Mouse (Mus musculus) hindbrain, embryonic 13.5 days (tissue): ENCODE data around the gene Eno1. TPM values are rescaled to one million over a fixed set of nuclear protein-coding genes. Genes with fewer than 3 reads are reported as not detected.

ENCODE experiments used
- ATAC-seq: fragments of 200-750 bp; cut with Nextera tagmentation; 2 replicates; pipeline ENCODE4 v1.8.0; 2017; ENCODE audit warnings: moderate TSS enrichment; ENCODE audit not compliant: low FRiP score
- H3K27ac ChIP-seq: fragments of 300-500 bp; sonication (generic); 2 replicates; pipeline ENCODE4 v1.5.1; 2015; ENCODE audit warnings: inconsistent platforms, mild to moderate bottlenecking, moderate library complexity
- H3K27me3 ChIP-seq: fragments of 300-500 bp; sonication (generic); 2 replicates; pipeline ENCODE4 v1.6.1; 2015; ENCODE audit warnings: mild to moderate bottlenecking, inconsistent platforms
- H3K36me3 ChIP-seq: fragments of 300-500 bp; sonication (generic); 2 replicates; pipeline ENCODE4 v1.6.1; 2015; ENCODE audit warnings: mild to moderate bottlenecking, inconsistent platforms
- H3K4me1 ChIP-seq: fragments of 300-500 bp; sonication (generic); replicated peaks from 2 replicates; pipeline ENCODE4 v1.6.1; 2015; ENCODE audit warnings: inconsistent platforms
- H3K4me2 ChIP-seq: fragments of 300-500 bp; sonication (generic); 2 replicates; pipeline ENCODE4 v1.6.1; 2015; ENCODE audit warnings: inconsistent platforms, mild to moderate bottlenecking, moderate library complexity
- H3K4me3 ChIP-seq: fragments of 300-500 bp; sonication (generic); 2 replicates; pipeline ENCODE4 v1.5.1; 2015; ENCODE audit warnings: mild to moderate bottlenecking, inconsistent platforms
- H3K9ac ChIP-seq: fragments of 300-500 bp; sonication (generic); 2 replicates; pipeline ENCODE4 v1.6.1; 2015; ENCODE audit warnings: mild to moderate bottlenecking, inconsistent platforms
- H3K9me3 ChIP-seq: fragments of 300-500 bp; sonication (generic); 2 replicates; pipeline ENCODE4 v1.6.1; 2016; ENCODE audit warnings: inconsistent platforms
- WGBS: fragments of 180-500 bp; shearing (Covaris S2); methylation state at CpG from one replicate; pipeline ENCODE4 v1.1.7; 2015; 5-methylcytosine and 5-hydroxymethylcytosine counted together
- polyA plus RNA-seq: library from polyadenylated mRNA; unstranded; fragments of >200 nt; fragmentation: Nextera tagmentation; extraction: Ambion mirVana; gene quantifications from 2 replicates; pipeline ENCODE4 v1.2.1, GENCODE M21; 2015

Eno1 gene
- polyA plus RNA-seq = 1,025 and 1,119 TPM in 2 replicates

DNA sequence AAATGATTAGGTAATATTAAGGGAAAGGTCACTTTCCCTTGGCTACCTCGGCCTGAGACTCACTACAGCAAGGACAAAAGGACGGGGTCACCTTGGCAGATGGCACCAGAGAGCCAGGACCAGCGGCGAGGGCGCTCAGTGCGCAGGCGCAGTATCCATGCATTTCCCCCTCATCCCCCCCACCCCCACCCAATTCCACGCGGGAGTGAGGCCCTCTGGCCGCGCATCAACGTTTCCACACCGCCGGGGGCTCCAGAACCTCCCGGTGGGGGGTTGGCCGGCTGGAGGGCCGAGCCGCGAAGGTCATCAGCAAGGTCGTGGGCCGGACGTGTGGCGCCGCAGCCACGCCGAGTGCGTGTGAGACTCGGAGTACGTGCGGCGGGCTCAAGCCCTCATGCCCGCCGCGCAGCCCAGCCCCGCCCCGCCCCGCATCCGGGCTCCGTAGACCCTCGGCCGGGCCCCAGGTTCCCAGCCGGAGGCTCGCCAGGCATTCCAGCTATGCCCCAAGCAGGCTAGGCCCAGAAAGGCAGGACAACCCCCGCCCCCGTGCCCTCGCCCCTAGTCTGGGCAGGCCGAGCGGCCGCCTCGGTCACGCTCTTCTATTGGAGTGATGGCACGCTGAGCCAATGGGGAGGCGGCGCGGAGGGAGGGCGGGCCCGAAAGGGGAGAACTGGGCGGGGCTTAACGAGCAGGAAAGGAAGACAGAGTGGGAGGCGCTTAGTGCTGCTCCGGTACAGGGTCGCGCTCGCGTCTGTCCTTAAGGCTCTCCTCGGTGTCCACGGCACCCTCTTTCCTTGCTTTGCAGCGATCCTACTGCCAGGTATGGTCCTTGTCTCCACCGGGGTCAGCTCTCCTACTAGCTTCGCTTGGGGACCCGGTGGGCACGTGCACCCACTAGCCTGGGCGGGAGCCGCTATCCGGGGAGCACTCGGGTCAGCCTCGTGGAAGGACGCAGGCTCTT, at the start of gene Eno1:
Eno1 (plus strand) TSS at position 201 of the 961 bp plus-strand sequence.
- H3K36me3 ChIP-seq = peaks cover 14% of the 10 kb centered on the region
- H3K27me3 ChIP-seq = peaks cover 3% of the 10 kb centered on the region; the same call in 1 of the 2 replicates
- H3K4me3 ChIP-seq = peak within 1 kb of the TSS; percentile 78
- ATAC-seq = peak; percentile 97
- H3K4me1 ChIP-seq = peaks cover 61% of the 10 kb centered on the region
- H3K27ac ChIP-seq = peak within 1 kb of the TSS; percentile 99
- under 1% methylated on average over 69 of the region's 78 CpGs for WGBS
- H3K9ac ChIP-seq = peak within 1 kb of the TSS; percentile 88
- H3K4me2 ChIP-seq = peak within 1 kb of the TSS; percentile 83
- no peaks in the 10 kb centered on the region for H3K9me3 ChIP-seq

DNA sequence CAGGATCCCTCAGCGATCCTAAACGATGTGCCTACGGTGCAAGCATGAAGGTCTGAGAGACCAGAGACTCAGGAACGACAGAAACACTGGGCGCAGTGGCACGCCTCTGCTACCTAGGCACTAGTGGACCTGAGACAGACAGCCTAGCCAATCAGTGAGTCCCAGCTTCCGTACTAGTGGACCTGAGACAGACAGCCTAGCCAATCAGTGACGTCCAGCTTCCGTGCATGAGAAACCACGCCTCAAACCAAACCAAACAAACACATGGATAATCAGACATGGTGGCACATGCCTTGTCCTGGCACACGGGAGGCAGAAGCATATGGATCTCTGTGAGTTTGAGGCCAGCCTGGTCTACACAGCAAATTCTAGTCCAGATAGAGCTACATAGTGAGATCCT, 48.3 kb upstream of the Eno1 start:
- Histone ChIP-seq H3K9me3 (no peaks in the 10 kb centered on the region), H3K27ac (no peak overlapping the region), H3K9ac (no peak overlapping the region), H3K27me3 (no peaks in the 10 kb centered on the region), H3K4me3 (no peak overlapping the region), H3K4me1 (no peaks in the 10 kb centered on the region), H3K4me2 (no peak overlapping the region), H3K36me3 (no peaks in the 10 kb centered on the region)
- no peak for ATAC-seq
- WGBS = 50% methylated on average over 11 of the region's 11 CpGs

DNA sequence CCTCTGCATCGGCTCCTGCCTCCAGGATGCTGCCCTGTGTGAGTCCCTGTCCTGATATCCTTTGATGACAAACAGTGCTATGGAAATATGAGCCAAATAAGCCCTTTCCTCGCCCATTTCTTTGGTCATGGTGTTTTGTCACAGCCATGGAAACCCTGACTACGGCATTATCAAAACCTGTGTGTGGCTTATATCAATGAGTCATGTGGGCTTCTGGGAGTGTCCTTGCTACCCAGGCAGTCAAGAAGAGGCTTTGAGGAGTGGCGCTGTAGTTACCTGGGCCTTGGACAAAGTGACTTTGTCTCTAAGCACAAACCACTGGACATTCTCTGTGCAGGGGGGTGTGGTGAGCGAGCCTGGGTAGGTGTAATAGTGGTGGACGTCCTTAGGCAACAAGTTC, 44.3 kb upstream of the Eno1 start:
- no peak overlapping the region for H3K27ac ChIP-seq
- WGBS = 83% methylated on average over 6 of the region's 6 CpGs
- H3K9me3 ChIP-seq = no peaks in the 10 kb centered on the region; the same call in 1 of the 2 replicates
- ATAC-seq = no peak
- H3K4me2 ChIP-seq = no peak overlapping the region
- H3K27me3 ChIP-seq = no peaks in the 10 kb centered on the region
- no peak overlapping the region for H3K4me3 ChIP-seq
- H3K36me3 ChIP-seq = no peaks in the 10 kb centered on the region
- no peaks in the 10 kb centered on the region for H3K4me1 ChIP-seq
- H3K9ac ChIP-seq = no peak overlapping the region

DNA sequence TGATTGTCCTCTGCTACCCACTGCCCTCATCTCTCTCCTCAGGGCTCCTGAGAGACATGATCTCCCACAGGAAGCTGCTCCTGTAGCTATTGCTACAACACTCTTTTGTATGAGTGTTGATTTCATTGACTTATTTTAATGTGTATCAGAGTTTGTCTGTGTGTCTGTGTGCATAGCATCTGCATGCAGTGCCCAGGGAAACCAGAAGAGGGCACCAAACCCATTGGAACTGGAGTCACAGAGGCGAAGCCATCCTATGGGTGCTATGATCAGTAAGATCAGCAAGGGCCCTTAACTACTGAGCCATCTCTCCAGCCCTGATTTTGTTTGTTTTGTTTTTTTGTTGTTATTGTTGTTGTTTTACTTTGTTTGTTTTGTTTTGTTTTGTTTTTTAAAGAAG, 42.6 kb upstream of the Eno1 start:
- no peak for ATAC-seq
- H3K9me3 ChIP-seq = no peaks in the 10 kb centered on the region; the same call in 1 of the 2 replicates
- H3K4me1 ChIP-seq = no peaks in the 10 kb centered on the region
- no peaks in the 10 kb centered on the region for H3K27me3 ChIP-seq
- H3K4me2 ChIP-seq = no peak overlapping the region
- H3K27ac ChIP-seq = no peak overlapping the region
- H3K9ac ChIP-seq = no peak overlapping the region
- H3K36me3 ChIP-seq = no peaks in the 10 kb centered on the region
- no peak overlapping the region for H3K4me3 ChIP-seq
- 56% methylated on average over 1 of the region's 1 CpGs for WGBS

DNA sequence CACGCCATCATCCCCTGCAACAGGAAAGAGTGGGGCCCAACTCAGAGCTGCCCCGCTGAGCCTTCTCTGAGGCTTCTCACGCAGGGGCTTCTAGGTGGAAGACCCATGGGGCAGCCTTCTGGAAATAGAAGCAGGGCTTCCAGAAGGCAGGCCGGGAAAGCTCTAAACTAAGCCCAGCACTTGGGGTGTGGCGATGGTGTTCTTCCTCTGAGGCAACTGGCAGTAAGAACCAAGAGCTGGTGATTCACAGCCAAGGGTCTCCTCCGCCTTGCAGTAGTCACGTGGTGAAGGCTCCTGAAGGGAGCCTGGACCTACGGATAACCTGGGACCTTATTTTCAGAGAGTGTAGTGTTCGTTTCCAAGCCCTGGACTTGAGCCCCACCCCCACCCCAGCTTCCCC, 38.3 kb upstream of the Eno1 start:
- no peak overlapping the region for H3K9ac ChIP-seq
- H3K27me3 ChIP-seq = no peaks in the 10 kb centered on the region
- no peaks in the 10 kb centered on the region; the same call in 1 of the 2 replicates for H3K9me3 ChIP-seq
- no peak overlapping the region for H3K27ac ChIP-seq
- WGBS = 80% methylated on average over 9 of the region's 9 CpGs
- no peak overlapping the region for H3K4me2 ChIP-seq
- no peaks in the 10 kb centered on the region for H3K4me1 ChIP-seq
- H3K4me3 ChIP-seq = no peak overlapping the region
- no peaks in the 10 kb centered on the region for H3K36me3 ChIP-seq
- no peak for ATAC-seq

DNA sequence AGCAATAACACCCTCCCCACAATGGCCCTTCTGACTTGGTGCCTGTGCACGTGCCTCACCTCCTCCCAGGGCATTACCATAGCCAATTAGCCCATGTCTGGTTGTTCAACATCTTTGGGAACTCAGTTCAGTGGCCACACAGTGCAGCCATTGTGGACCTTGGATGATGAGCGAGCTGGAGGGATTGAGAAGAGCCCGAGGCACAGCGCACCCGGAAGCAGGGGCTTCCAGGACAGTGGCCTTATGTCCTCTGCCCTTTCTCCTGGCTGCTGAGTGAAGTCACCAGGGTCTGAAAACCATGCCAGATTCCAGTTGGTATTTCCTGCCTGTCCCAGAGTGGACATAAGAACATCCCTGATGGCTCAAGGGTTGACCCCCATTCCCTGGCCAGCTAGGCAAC, 35.3 kb upstream of the Eno1 start, which contains the start of gene Car6:
Car6 (minus strand) TSS at position 101 of the 400 bp plus-strand sequence.
- no peak for ATAC-seq
- 73% methylated on average over 5 of the region's 5 CpGs for WGBS
- Histone ChIP-seq H3K4me3 (no peak within 1 kb of the TSS), H3K9me3 (no peaks in the 10 kb centered on the region), H3K27me3 (no peaks in the 10 kb centered on the region), H3K36me3 (no peaks in the 10 kb centered on the region), H3K9ac (no peak within 1 kb of the TSS), H3K4me2 (no peak within 1 kb of the TSS), H3K4me1 (no peaks in the 10 kb centered on the region), H3K27ac (no peak within 1 kb of the TSS)

DNA sequence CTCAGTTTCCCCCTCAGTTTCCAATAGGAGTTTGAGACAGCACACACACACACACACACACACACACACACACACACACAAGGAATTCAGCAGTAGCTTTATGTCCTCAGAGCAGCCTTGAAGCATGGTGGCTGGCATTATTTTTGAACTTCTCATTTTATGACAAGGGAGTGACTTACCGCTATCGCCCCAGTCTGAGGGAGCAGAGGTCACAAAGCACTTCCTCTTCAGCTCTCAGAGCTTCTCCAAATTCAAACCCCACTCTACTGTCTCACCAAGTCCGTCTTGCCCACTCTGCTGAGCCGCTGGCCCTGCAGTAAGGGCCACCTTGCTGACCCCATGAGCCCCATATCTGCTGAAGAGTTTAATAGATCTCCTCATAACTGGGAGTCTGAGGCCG, 33.8 kb upstream of the Eno1 start:
- Histone ChIP-seq H3K9me3 (no peaks in the 10 kb centered on the region), H3K4me3 (no peak overlapping the region), H3K27me3 (no peaks in the 10 kb centered on the region), H3K36me3 (no peaks in the 10 kb centered on the region), H3K27ac (no peak overlapping the region), H3K4me1 (no peaks in the 10 kb centered on the region), H3K9ac (no peak overlapping the region), H3K4me2 (no peak overlapping the region)
- ATAC-seq = no peak
- 83% methylated on average over 5 of the region's 5 CpGs for WGBS

DNA sequence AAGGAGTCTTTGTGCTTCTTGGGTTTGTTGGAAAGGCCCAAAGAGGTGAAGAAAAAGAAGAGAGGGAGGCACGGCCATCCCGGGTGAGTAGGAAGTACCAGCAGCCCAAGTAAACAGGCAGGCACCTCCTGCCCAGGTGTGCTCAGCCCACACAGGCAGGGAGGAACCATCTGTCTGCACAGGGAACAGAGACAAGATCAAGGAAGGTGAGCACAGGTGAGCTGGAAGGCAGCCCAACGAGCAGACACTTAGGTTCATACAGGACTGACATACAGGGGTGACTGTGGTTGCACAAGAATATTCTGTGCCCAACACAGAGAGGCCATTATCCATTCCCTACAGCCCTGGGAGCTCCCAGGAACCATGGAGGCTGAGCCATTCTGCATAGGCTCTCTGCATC, 31.6 kb upstream of the Eno1 start:
- Histone ChIP-seq H3K27ac (no peak overlapping the region), H3K4me3 (no peak overlapping the region), H3K9ac (no peak overlapping the region), H3K9me3 (no peaks in the 10 kb centered on the region), H3K36me3 (no peaks in the 10 kb centered on the region), H3K4me2 (no peak overlapping the region), H3K4me1 (no peaks in the 10 kb centered on the region), H3K27me3 (no peaks in the 10 kb centered on the region)
- 85% methylated on average over 3 of the region's 3 CpGs for WGBS
- no peak for ATAC-seq

DNA sequence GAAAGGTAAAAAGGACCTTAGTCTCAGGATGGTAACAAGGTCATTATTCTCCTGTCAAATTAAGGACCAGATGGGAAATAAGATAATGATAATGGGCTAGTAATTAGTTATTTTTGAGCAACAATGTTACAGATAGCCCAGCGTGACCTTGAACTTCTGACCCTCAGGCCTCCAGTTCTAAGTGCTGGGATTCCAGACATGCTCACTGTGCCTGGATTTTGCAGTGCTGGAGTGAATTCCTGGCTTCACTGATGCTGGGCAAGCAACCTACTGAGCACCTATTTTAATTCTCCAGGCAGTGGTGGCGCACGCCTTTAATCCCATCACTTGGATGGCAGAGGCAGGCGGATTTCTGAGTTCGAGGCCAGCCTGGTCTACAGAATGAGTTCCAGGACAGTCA, 26.8 kb upstream of the Eno1 start:
- Histone ChIP-seq H3K4me2 (no peak overlapping the region), H3K4me1 (peaks cover 11% of the 10 kb centered on the region), H3K4me3 (no peak overlapping the region), H3K36me3 (no peaks in the 10 kb centered on the region), H3K9ac (no peak overlapping the region), H3K9me3 (no peaks in the 10 kb centered on the region), H3K27me3 (no peaks in the 10 kb centered on the region), H3K27ac (no peak overlapping the region)
- 93% methylated on average over 5 of the region's 5 CpGs for WGBS
- ATAC-seq = no peak

DNA sequence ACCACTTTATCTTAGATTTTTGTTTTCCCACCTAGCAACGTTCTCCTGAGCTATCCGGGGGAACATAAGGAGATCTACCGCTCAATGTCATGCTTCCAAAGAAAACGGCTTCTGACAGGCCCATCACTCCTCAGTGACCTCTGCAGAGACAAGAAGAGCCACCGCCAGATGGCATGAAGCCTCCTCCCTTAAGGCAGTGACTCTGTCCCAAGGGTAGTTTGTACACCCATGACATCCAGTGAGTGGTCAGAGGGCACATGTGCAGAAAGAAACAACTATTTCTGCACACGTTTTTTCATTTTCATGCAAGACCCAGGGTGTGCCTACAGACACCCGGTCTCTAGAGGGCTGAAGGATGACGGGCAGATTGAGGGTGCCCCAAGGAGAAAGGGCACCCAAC, 26.2 kb upstream of the Eno1 start:
- ATAC-seq = no peak
- 74% methylated on average over 8 of the region's 8 CpGs for WGBS

DNA sequence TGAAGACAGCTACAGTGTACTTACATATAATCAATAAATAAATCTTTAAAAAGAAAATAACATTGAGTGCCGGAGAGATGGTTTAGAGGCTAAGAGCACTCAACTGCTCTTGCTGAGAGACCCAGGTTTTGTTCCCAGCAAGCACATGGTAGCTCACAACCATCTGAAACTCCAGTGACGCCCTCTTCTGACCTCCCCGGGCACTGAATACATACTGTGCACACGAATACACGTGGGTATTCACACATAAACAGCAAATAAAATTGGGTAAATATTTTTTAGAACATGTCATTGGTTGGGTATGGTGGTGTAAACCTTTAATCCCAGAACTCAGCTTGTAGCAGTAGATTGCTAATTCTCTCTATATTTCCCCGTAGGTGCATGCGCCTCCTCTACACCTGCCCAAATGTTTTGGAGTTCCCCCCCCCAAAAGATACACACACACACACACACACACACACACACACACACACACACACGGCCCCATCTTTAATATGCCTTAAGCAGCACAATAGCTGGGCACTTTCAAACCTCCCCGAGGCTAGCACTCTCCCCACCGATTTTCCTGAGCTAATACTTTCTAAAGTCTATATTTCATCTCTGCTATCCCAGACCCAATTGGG, 24.5 kb upstream of the Eno1 start:
- no peaks in the 10 kb centered on the region for H3K36me3 ChIP-seq
- no peak for ATAC-seq
- H3K9ac ChIP-seq = no peak overlapping the region
- no peaks in the 10 kb centered on the region for H3K9me3 ChIP-seq
- no peaks in the 10 kb centered on the region for H3K27me3 ChIP-seq
- H3K27ac ChIP-seq = no peak overlapping the region
- peak overlapping the region; percentile 26; the same call in 1 of the 2 replicates for H3K4me3 ChIP-seq
- peak overlapping the region; percentile 52 for H3K4me2 ChIP-seq
- peaks cover 11% of the 10 kb centered on the region for H3K4me1 ChIP-seq
- 52% methylated on average over 10 of the region's 10 CpGs for WGBS

More for the DNA sequence above, 26.2 kb upstream of the Eno1 start:
- Histone ChIP-seq H3K9me3 (no peaks in the 10 kb centered on the region), H3K27ac (no peak overlapping the region), H3K27me3 (no peaks in the 10 kb centered on the region), H3K4me1 (peaks cover 11% of the 10 kb centered on the region), H3K4me3 (no peak overlapping the region), H3K36me3 (no peaks in the 10 kb centered on the region), H3K4me2 (no peak overlapping the region), H3K9ac (no peak overlapping the region)

DNA sequence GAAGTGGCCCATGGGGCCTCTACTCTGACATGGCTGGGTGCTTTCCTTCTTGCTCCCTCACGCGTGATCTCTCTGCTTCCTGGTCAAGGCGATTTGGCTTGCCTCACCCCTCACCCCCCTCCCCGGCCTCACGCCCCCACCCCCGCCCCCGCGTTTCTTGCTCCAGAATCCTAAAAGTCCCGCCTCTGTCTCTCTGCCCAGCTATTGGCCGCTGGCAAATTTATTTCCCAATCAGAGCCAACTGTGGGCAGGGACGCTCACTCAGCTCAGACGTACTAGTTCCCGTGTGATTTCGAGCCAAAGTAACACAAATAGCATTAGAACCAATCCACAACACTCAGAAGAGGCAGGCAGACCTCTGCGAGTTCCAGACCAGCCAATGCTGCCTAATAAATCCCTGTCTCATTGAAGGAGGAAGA, 24.0 kb upstream of the Eno1 start:
- WGBS = 3% methylated on average over 15 of the region's 15 CpGs
- Histone ChIP-seq H3K4me1 (peaks cover 11% of the 10 kb centered on the region), H3K9ac (no peak overlapping the region; the same call in 1 of the 2 replicates), H3K36me3 (no peaks in the 10 kb centered on the region), H3K4me3 (peak overlapping the region; percentile 26), H3K27ac (no peak overlapping the region), H3K9me3 (no peaks in the 10 kb centered on the region), H3K4me2 (peak overlapping the region; percentile 52), H3K27me3 (no peaks in the 10 kb centered on the region)
- 0 out of 2 replicates have a peak, but pooled peaks have one; percentile 32 for ATAC-seq
